Mouse (Mus musculus) cerebellum, adult 8-10 months (tissue): Measurements from ENCODE around the gene Cpn1.

Experiments
- DNase-seq: peaks from one replicate; pipeline ENCODE4 v3.0.0; 2022

Gene Cpn1

GRCm38 (mm10) chr19:43986069-43986794 is at the start of gene Cpn1:
TSS of gene Cpn1 (minus strand) at chr19:43986556.
- no peak for DNase-seq

DNA sequence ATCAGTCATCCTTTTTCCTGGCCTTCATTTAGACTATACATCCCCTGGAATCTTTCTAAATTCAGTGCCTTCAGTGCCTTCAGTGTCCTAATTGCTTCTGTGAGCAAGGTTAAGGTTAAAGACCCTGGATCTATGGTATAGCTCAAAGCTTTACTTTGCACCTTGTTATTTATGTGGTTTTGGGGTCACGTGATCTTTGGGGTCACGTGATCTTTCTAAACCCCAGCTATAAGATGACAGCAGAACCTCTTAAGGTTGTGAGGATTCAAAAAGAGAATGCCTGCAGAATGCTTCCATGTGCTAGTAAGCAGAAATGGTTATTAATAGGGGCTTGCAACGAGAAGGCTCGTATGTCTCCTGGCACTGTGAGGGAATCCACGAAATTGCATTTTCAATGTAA is 47.0 kb upstream of the Cpn1 start:
- DNase-seq, result no peak

DNA sequence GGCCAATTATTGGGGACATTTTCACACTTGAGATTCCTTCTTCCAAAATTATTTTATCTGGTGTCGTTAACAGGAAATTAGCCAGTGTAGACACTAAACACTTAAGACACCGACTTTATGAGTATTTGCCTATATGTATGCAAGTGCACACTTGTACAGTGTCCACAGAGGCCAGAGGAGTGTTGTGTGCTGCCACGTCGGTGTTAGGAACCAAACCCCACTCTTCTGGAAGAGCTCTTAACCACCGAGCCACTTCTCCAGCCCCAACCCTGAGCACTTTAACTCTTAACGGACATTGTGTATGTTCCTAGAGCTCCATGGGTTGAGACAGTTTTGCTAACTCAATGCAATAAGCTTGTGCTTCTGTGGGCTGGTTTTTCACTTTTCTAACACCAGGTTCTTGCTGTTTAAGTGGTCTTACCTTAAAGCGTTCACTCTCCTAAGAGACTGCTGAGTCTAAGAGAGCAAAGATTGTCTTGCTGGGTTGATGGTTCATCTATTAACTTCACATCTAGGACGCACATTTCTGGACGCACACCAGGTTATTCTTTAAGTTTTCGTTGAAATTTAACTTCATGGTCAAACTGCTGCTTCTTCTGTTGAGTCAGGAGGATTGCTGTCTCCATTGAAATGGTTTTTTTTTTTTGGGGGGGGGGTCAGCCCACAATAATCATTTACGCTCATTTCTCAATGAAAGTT is 45.8 kb upstream of the Cpn1 start:
- DNase-seq, result no peak

DNA sequence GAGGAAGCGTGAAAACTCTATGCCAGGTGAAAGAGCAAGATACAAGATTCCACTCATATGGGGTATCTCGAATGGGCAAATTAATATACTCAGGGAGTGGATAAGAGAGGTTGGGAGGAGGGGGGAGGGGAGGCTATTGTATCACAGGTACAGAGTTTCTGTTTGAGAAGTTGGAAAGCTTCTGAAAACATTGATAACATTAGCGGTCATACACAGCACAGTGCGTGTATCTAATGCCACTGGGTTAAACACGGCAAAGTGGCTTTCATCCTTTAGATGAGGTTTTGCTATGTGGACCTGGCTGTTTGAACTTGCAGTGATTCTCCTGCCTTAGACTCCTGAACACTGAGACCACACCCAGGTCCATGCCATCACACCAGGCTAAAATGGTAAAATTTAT is 43.7 kb upstream of the Cpn1 start:
- DNase-seq, result no peak

DNA sequence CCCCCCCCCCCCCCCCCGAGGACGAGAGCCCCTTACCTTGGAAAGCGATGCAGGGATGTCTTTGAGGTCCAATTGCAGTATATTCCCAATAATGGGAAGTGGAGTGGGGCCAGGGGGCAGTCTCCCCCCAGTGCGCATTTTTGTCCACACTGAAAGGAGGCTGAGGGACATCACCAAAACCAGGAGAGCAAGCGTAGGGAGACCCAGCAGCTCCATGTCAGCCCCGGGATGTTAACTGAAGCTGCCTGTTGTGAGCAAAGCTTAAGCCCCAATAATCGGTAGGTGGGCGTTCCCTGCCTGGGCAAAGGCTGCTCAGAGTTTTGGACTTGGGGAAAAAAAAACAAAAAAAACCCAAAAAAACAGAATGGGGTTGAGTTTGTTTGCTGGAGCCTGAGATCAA is 42.6 kb upstream of the Cpn1 start, which contains the start of gene Cyp2c23:
Cyp2c23 (minus strand) TSS at position 237 of the 400 bp plus-strand sequence.
- no peak for DNase-seq

GRCm38 (mm10) chr19:44026956-44027530 is 40.7 kb upstream of the Cpn1 start:
- no peak for DNase-seq

GRCm38 (mm10) chr19:44024921-44025585 is 38.7 kb upstream of the Cpn1 start:
- no peak for DNase-seq

GRCm38 (mm10) chr19:44023066-44023465 is 36.7 kb upstream of the Cpn1 start:
- DNase-seq, result no peak

DNA sequence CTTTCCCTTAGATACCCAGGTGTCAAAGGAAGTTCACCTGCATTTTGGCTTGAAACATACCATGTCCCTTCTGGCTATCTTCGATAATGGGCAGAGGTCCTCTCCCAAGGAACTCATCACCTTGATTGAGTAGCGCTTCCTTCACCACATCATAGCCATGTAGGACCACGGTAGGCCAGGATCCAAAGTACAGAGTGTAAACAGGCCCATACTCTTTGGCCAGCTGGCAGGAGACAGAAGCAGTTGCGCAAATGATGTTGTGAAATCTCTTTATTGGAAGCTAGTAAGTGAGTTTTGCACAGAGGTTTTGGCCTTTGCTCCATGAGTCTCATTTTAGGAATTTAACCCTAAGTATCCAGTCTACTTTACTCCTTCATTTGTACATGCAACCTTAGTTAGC is 35.1 kb upstream of the Cpn1 start:
- no peak for DNase-seq

GRCm38 (mm10) chr19:44019739-44020138 is 33.4 kb upstream of the Cpn1 start:
- DNase-seq, result no peak

GRCm38 (mm10) chr19:44013862-44014261 is 27.5 kb upstream of the Cpn1 start:
- DNase-seq, result no peak

- DNase-seq, result no peak
Observed at GRCm38 (mm10) chr19:44008784-44009183, 22.4 kb upstream of the Cpn1 start.

GRCm38 (mm10) chr19:44007186-44007585 is 20.8 kb upstream of the Cpn1 start:
- no peak for DNase-seq

DNA sequence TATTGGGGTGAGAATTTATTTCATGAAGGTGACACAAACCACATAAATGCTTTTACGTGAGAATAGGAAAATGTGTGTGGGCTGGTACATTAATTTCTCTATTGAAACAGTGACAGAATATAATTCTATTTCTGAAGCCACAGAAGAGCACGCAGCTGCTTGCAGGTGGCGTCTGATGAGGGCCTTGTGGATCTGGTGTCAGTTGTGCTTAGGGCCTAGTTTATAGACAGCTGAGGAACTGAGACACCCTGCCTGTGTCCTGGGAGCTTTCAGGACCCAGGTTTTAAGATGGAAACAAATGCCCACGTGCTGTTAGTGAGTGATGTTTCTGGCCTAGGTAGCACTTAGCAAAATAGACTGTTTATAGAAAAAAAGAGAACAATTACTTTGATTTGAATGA is 18.7 kb upstream of the Cpn1 start:
- DNase-seq, result no peak

DNA sequence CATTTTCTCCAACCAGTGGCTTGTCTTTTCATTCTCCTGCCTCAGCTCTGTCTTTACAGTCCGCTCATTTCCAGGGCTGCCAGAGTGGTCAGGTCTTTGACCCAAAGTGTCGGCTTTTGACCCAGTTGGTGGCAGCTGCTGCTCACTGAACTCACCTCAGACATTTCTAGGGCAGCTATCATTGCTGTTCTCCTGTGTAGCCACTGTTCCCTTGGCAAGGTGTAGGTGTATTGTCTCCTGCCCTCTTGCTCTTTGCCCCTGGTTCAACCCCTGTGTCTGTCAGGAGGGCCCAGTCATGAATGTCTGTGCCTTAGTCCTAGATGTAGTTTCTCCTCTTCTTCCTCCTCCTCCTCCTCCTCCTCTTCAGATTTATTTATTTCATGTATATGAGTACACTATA is 17.9 kb upstream of the Cpn1 start:
- no peak for DNase-seq

GRCm38 (mm10) chr19:44000720-44001119 is 14.4 kb upstream of the Cpn1 start:
- no peak for DNase-seq

GRCm38 (mm10) chr19:44000061-44000460 is 13.7 kb upstream of the Cpn1 start:
- DNase-seq, result no peak

DNA sequence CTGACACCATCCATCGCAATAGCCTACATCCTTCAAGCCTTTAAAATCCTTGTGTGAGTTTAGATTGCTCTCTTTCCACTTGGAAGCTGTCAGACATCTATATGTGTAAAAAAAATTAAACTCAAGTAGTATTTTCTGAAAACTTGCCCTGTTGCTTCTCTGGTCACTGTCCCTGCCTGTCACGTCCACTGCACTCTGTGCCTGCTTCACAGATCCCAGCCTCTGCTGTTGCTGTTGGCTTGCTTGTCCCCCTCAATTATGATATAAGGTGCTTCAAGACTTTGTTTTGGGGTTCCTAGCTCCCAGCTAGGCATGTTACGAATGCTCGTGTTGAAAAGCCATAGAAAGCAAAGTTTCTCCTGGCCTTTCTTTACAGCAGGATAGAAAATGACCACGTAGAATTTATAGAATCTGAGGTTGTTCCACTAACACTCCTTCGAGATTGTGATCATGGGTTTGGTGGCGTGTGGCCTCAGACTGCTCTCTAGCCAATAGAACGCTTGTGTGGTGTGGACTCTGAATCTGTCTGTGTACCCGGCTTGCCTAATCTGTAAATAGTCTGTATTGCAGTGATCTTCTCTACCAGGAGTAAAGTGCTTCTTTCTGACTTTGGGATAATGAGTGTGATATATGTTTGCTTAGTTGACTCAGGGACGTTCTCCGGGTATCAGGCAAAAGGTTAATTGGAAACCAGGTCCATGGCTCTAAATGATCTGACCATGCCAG is 12.6 kb upstream of the Cpn1 start:
- no peak for DNase-seq

GRCm38 (mm10) chr19:43998101-43998500 is 11.7 kb upstream of the Cpn1 start:
- DNase-seq, result no peak

GRCm38 (mm10) chr19:43995427-43995826 is 9.1 kb upstream of the Cpn1 start:
- DNase-seq, result no peak

GRCm38 (mm10) chr19:43992464-43992863 is 6.1 kb upstream of the Cpn1 start:
- DNase-seq, result no peak

DNA sequence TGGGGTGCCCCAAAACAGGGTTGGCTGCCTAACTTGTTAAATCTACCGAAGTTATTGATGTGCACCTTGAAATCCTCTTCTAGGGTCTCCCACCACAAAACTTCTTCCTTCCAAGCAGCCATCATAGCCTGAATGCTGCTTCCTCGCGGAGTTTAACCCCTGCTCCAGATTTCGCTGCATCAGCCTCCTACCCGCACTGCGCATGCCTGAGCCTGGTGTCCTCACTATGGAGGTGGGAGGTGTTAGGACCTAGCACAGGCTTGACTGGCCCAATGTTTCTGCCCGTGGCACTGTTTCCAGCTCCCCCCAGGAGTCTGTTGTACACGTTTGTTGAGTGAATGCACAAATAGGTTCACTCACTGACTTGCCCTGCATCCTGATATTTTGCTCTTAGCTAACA is 4.0 kb upstream of the Cpn1 start:
- DNase-seq, result no peak

DNA sequence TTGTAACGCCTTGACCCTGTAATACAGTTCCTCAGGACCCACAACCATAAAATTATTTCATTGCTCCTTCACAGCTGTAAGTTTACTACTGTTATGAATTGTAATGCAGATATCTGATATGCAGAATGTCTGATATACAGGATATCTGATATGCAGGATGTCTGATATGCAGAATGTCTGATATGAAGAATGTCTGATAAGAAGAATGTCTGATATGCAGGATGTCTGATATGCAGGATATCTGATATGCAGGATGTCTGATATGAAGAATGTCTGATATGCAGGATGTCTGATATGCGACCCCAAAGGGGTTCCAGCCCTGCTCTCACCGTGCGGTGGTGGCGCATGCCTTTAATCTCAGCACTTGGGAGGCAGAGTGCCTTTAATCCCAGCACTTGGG is 4.4 kb downstream of the Cpn1 start:
- no peak for DNase-seq
